Mouse (Mus musculus): ENCODE results near the gene Stim1. TPM values are rescaled to one million over a fixed set of nuclear protein-coding genes. Genes with fewer than 3 reads are reported as not detected.
A peak's percentile ranks its signal among the peaks of the same experiment; 100 is the strongest.
"Not testable (repeated sequence)": the region's sequence is repeated elsewhere in the genome, so short reads cannot be mapped to it uniquely, and the experiment has no call there.

Gene Stim1
- total and polyA plus RNA-seq, 2 experiments: 15.7 to 28.0 TPM

DNA sequence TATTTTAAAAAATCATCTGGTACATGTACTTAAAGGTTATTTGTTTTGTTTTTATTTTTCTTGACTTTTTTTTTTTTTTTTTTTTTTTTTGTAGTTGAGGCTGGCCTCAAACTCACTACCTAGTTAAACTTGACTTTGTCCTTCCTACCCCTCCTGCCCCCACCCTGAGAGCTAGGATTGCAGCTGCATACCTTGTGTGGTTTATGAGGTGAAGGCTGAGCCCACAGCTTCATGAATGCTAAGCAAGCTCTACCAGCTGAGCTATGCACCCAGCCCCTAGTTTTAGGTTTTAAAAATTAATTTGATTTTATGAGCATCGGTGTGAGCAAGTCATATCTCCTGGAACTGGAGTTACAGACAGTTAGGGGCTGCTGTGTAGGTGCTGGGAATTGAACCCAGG, 7.1 kb upstream of the Stim1 start:
- DNase-seq (ENCODE audit: extremely low read depth, low read depth, low spot score): no peak
- no peak overlapping the region for H3K4me3 ChIP-seq (ENCODE audit: insufficient read depth, low read depth, low read length)
- no peak overlapping the region for H3K9ac ChIP-seq (ENCODE audit: low read depth, low read length)
- no peaks in the 10 kb centered on the region for H3K79me2 ChIP-seq (ENCODE audit: control insufficient read depth, insufficient read depth, low read length)
- no peak overlapping the region for H3K27ac ChIP-seq (replicated peaks; ENCODE audit: insufficient read depth, low read depth, low read length)
- H3K27me3 ChIP-seq (ENCODE audit: control insufficient read depth, insufficient read depth, low read length): no peaks in the 10 kb centered on the region
- WGBS: 92% methylated on average over 1 of the region's 1 CpGs
- H3K4me1 ChIP-seq (ENCODE audit: control insufficient read depth, insufficient read depth, low read length): peaks cover 1% of the 10 kb centered on the region; the same call in 1 of the 2 replicates
- TF ChIP-seq CTCF (IDR thresholded peaks at IDR 0.05; ENCODE audit: low read depth, low read length) (no peak), POLR2A (IDR thresholded peaks at IDR 0.05; ENCODE audit: extremely low read depth, insufficient read depth, low read length) (no peak)
- H3K36me3 ChIP-seq (ENCODE audit: control insufficient read depth, insufficient read depth, low read length): no peaks in the 10 kb centered on the region

- TF ChIP-seq POLR2A (IDR thresholded peaks at IDR 0.05; ENCODE audit: extremely low read depth, insufficient read depth, low read length): no peak
- no peak for TF ChIP-seq CTCF (IDR thresholded peaks at IDR 0.05; ENCODE audit: low read depth, low read length)
- peaks cover 1% of the 10 kb centered on the region; the same call in 1 of the 2 replicates for H3K4me1 ChIP-seq (ENCODE audit: control insufficient read depth, insufficient read depth, low read length)
- H3K36me3 ChIP-seq (ENCODE audit: control insufficient read depth, insufficient read depth, low read length): no peaks in the 10 kb centered on the region
- H3K27me3 ChIP-seq (ENCODE audit: control insufficient read depth, insufficient read depth, low read length): no peaks in the 10 kb centered on the region
- 96% methylated on average over 2 of the region's 2 CpGs for WGBS
- no peak for DNase-seq (ENCODE audit: extremely low read depth, low read depth, low spot score)
- H3K79me2 ChIP-seq (ENCODE audit: control insufficient read depth, insufficient read depth, low read length): peaks cover 3% of the 10 kb centered on the region; the same call in 1 of the 2 replicates
- H3K4me3 ChIP-seq (ENCODE audit: insufficient read depth, low read depth, low read length): no peak overlapping the region
- H3K9ac ChIP-seq (ENCODE audit: low read depth, low read length): no peak overlapping the region
- H3K27ac ChIP-seq (replicated peaks; ENCODE audit: insufficient read depth, low read depth, low read length): no peak overlapping the region
Measured at GRCm38 (mm10) chr7:102263020-102263419, 4.6 kb upstream of the Stim1 start.

DNA sequence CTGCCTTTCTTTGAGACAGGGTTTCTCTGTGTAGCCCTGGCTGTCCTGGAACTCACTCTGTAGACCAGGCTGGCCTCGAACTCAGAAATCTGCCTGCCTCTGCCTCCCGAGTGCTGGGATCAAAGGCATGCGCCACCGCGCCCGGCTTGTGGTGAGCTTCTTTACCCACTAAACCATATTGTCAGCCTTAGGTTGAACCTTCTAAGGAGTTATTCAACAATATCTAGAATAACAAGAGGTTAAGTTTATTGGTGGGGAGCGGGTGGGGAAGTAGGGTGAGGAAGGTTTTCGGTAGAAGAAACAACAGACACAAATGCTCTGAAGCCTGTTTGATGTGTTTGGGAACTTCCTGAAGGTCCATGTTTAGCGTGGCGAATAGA, 1.6 kb upstream of the Stim1 start:
- not testable (repeated sequence) for H3K4me3 ChIP-seq (ENCODE audit: insufficient read depth, low read depth, low read length); DNase-seq (ENCODE audit: extremely low read depth, low read depth, low spot score); H3K27ac ChIP-seq (replicated peaks; ENCODE audit: insufficient read depth, low read depth, low read length); H3K36me3 ChIP-seq (ENCODE audit: control insufficient read depth, insufficient read depth, low read length); H3K27me3 ChIP-seq (ENCODE audit: control insufficient read depth, insufficient read depth, low read length); H3K9ac ChIP-seq (ENCODE audit: low read depth, low read length); H3K4me1 ChIP-seq (ENCODE audit: control insufficient read depth, insufficient read depth, low read length)
- peaks cover 11% of the 10 kb centered on the region; the same call in 1 of the 2 replicates for H3K79me2 ChIP-seq (ENCODE audit: control insufficient read depth, insufficient read depth, low read length)
- 90% methylated on average over 10 of the region's 10 CpGs for WGBS

- Histone ChIP-seq H3K4me3 (ENCODE audit: insufficient read depth, low read depth, low read length) (no peak overlapping the region), H3K9ac (ENCODE audit: low read depth, low read length) (no peak overlapping the region), H3K4me1 (ENCODE audit: control insufficient read depth, insufficient read depth, low read length) (peaks cover 4% of the 10 kb centered on the region), H3K27ac (replicated peaks; ENCODE audit: insufficient read depth, low read depth, low read length) (no peak overlapping the region), H3K27me3 (ENCODE audit: control insufficient read depth, insufficient read depth, low read length) (no peaks in the 10 kb centered on the region), H3K79me2 (ENCODE audit: control insufficient read depth, insufficient read depth, low read length) (peaks cover 13% of the 10 kb centered on the region; the same call in 1 of the 2 replicates), H3K36me3 (ENCODE audit: control insufficient read depth, insufficient read depth, low read length) (no peaks in the 10 kb centered on the region)
- WGBS: 54% methylated on average over 14 of the region's 14 CpGs
- no peak for DNase-seq (ENCODE audit: extremely low read depth, low read depth, low spot score)
- no peak for TF ChIP-seq CTCF (IDR thresholded peaks at IDR 0.05; ENCODE audit: low read depth, low read length)
- TF ChIP-seq POLR2A (IDR thresholded peaks at IDR 0.05; ENCODE audit: extremely low read depth, insufficient read depth, low read length): no peak
Measured at GRCm38 (mm10) chr7:102266401-102267042, 1.1 kb upstream of the Stim1 start.

- peaks cover 9% of the 10 kb centered on the region for H3K4me1 ChIP-seq (ENCODE audit: control insufficient read depth, insufficient read depth, low read length)
- peak overlapping the region; percentile 94 for H3K4me3 ChIP-seq (ENCODE audit: insufficient read depth, low read depth, low read length)
- H3K27ac ChIP-seq (replicated peaks; ENCODE audit: insufficient read depth, low read depth, low read length): peak overlapping the region; percentile 69
- no peaks in the 10 kb centered on the region for H3K36me3 ChIP-seq (ENCODE audit: control insufficient read depth, insufficient read depth, low read length)
- no peaks in the 10 kb centered on the region for H3K27me3 ChIP-seq (ENCODE audit: control insufficient read depth, insufficient read depth, low read length)
- WGBS: under 1% methylated on average over 34 of the region's 34 CpGs
- H3K79me2 ChIP-seq (ENCODE audit: control insufficient read depth, insufficient read depth, low read length): peaks cover 13% of the 10 kb centered on the region; the same call in 1 of the 2 replicates
- TF ChIP-seq CTCF (IDR thresholded peaks at IDR 0.05; ENCODE audit: low read depth, low read length): peak; percentile 88
- TF ChIP-seq POLR2A (IDR thresholded peaks at IDR 0.05; ENCODE audit: extremely low read depth, insufficient read depth, low read length): no peak
- peak; percentile 73 for DNase-seq (ENCODE audit: extremely low read depth, low read depth, low spot score)
- peak overlapping the region; percentile 73 for H3K9ac ChIP-seq (ENCODE audit: low read depth, low read length)
Measured at GRCm38 (mm10) chr7:102267113-102267579, 460 bp upstream of the Stim1 start.

GRCm38 (mm10) chr7:102268395-102268748, 766 bp downstream of the Stim1 start:
- WGBS: 11% methylated on average over 12 of the region's 12 CpGs
- Histone ChIP-seq H3K4me1 (ENCODE audit: control insufficient read depth, insufficient read depth, low read length) (peaks cover 14% of the 10 kb centered on the region), H3K27me3 (ENCODE audit: control insufficient read depth, insufficient read depth, low read length) (no peaks in the 10 kb centered on the region), H3K36me3 (ENCODE audit: control insufficient read depth, insufficient read depth, low read length) (no peaks in the 10 kb centered on the region), H3K9ac (ENCODE audit: low read depth, low read length) (peak overlapping the region; percentile 85), H3K79me2 (ENCODE audit: control insufficient read depth, insufficient read depth, low read length) (peaks cover 13% of the 10 kb centered on the region; the same call in 1 of the 2 replicates), H3K4me3 (ENCODE audit: insufficient read depth, low read depth, low read length) (peak overlapping the region; percentile 89), H3K27ac (replicated peaks; ENCODE audit: insufficient read depth, low read depth, low read length) (peak overlapping the region; percentile 82)
- TF ChIP-seq POLR2A (IDR thresholded peaks at IDR 0.05; ENCODE audit: extremely low read depth, insufficient read depth, low read length) (no peak), CTCF (IDR thresholded peaks at IDR 0.05; ENCODE audit: low read depth, low read length) (no peak)
- DNase-seq (ENCODE audit: extremely low read depth, low read depth, low spot score): no peak
